Mouse (Mus musculus) embryonic facial prominence, embryonic 10.5 days (tissue): ENCODE results near the gene Aebp1. TPM values are rescaled to one million over a fixed set of nuclear protein-coding genes. Genes with fewer than 3 reads are reported as not detected.
"Not testable (repeated sequence)": the region's sequence is repeated elsewhere in the genome, so short reads cannot be mapped to it uniquely, and the experiment has no call there.

Experiments used
- DNase-seq: peaks from one replicate; pipeline ENCODE4 v3.0.0-alpha.2; 2017; ENCODE audit warnings: low spot score
- H3K27ac ChIP-seq: fragments of 300-500 bp; sonication (generic); replicated peaks from 2 replicates; pipeline ENCODE4 v1.5.1; 2016; ENCODE audit warnings: mild to moderate bottlenecking
- H3K27me3 ChIP-seq: fragments of 300-500 bp; sonication (generic); replicated peaks from 2 replicates; pipeline ENCODE4 v1.6.1; 2016; ENCODE audit warnings: low read depth, mild to moderate bottlenecking; ENCODE audit not compliant: poor library complexity, severe bottlenecking
- H3K36me3 ChIP-seq: fragments of 300-500 bp; sonication (generic); replicated peaks from 2 replicates; pipeline ENCODE4 v1.6.1; 2016; ENCODE audit warnings: mild to moderate bottlenecking, moderate library complexity
- H3K4me1 ChIP-seq: fragments of 300-500 bp; sonication (generic); 2 replicates; pipeline ENCODE4 v1.6.1; 2016
- H3K4me3 ChIP-seq: fragments of 300-500 bp; sonication (generic); 2 replicates; pipeline ENCODE4 v1.5.1; 2016; ENCODE audit warnings: mild to moderate bottlenecking, moderate library complexity
- H3K9me3 ChIP-seq: fragments of 300-500 bp; sonication (generic); 2 replicates; pipeline ENCODE4 v1.6.1; 2016; ENCODE audit warnings: mild to moderate bottlenecking
- WGBS: fragments of 180-500 bp; shearing (Covaris S2); methylation state at CpG from one replicate; pipeline ENCODE4 v1.1.7; 2016; 5-methylcytosine and 5-hydroxymethylcytosine counted together
- polyA plus RNA-seq: library from polyadenylated mRNA; unstranded; fragments of >200 nt; fragmentation: Nextera tagmentation; extraction: Ambion mirVana; gene quantifications from 2 replicates; pipeline ENCODE4 v1.2.1, GENCODE M21; 2016

Gene Aebp1
- polyA plus RNA-seq, 1 experiment from 2014 or later = 9.0 TPM

DNA sequence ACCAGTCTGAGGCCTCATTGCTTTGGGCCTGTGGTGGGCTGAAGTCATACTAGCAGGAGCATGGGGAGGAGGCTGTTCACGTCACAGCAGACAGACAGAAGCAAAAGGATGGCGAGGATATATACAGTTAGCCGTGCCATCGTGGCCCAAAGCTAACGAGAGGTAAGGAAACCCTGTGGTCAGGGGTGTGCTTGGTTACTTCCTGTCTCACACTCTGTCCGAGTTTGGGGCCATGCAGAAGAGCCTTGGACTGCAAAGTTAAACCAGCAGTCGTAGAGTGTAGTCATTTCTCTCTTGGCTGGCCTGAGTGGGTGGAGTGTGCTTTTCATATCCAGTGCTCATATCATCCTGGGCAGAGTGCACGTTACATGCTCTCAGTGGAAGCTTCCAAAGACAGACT, 20.8 kb downstream of the Aebp1 start:
- peaks cover 30% of the 10 kb centered on the region for H3K4me1 ChIP-seq
- WGBS = 84% methylated on average over 8 of the region's 8 CpGs

GRCm38 (mm10) chr11:5886187-5886586, 24.4 kb downstream of the Aebp1 start:
- Histone ChIP-seq H3K27ac (peak overlapping the region; percentile 44; the same call in 1 of the 2 replicates), H3K36me3 (no peaks in the 10 kb centered on the region)

More for the DNA sequence above, 20.8 kb downstream of the Aebp1 start:
- no peaks in the 10 kb centered on the region for H3K27me3 ChIP-seq
- H3K36me3 ChIP-seq = no peaks in the 10 kb centered on the region
- DNase-seq = no peak
- no peaks in the 10 kb centered on the region for H3K9me3 ChIP-seq
- H3K27ac ChIP-seq = no peak overlapping the region
- H3K4me3 ChIP-seq = no peak overlapping the region

GRCm38 (mm10) chr11:5887250-5887649, 25.5 kb downstream of the Aebp1 start:
- Histone ChIP-seq H3K9me3 (no peaks in the 10 kb centered on the region), H3K4me3 (no peak overlapping the region), H3K36me3 (no peaks in the 10 kb centered on the region), H3K27me3 (no peaks in the 10 kb centered on the region), H3K4me1 (peaks cover 55% of the 10 kb centered on the region), H3K27ac (peak overlapping the region; percentile 79)
- 38% methylated on average over 5 of the region's 5 CpGs for WGBS
- DNase-seq = peak; percentile 25

More at GRCm38 (mm10) chr11:5886187-5886586, 24.4 kb downstream of the Aebp1 start:
- Histone ChIP-seq H3K4me3 (no peak overlapping the region), H3K9me3 (no peaks in the 10 kb centered on the region), H3K4me1 (peaks cover 44% of the 10 kb centered on the region), H3K27me3 (no peaks in the 10 kb centered on the region)
- DNase-seq = peak; percentile 73
- WGBS = 19% methylated on average over 9 of the region's 9 CpGs

DNA sequence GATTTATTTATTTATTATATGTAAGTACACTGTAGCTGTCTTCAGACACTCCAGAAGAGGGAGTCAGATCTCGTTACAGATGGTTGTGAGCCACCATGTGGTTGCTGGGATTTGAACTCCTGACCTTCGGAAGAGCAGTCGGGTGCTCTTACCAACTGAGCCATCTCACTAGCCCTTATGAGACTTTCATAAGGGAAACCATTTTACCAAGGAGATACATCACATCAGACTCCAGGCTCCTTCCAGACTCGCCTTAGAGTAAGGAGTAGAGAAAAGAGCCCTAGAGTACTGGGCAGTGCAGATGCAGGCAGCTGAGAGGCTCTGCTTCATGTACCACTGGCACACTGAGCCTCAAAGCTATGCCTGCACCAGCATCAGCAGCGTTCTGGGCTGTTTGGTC, 26.8 kb downstream of the Aebp1 start:
- WGBS = 65% methylated on average over 5 of the region's 5 CpGs
- not testable (repeated sequence) for H3K36me3 ChIP-seq, H3K4me3 ChIP-seq, H3K9me3 ChIP-seq, H3K27me3 ChIP-seq, H3K27ac ChIP-seq
- H3K4me1 ChIP-seq = peaks cover 67% of the 10 kb centered on the region
- DNase-seq = peak; percentile 26

DNA sequence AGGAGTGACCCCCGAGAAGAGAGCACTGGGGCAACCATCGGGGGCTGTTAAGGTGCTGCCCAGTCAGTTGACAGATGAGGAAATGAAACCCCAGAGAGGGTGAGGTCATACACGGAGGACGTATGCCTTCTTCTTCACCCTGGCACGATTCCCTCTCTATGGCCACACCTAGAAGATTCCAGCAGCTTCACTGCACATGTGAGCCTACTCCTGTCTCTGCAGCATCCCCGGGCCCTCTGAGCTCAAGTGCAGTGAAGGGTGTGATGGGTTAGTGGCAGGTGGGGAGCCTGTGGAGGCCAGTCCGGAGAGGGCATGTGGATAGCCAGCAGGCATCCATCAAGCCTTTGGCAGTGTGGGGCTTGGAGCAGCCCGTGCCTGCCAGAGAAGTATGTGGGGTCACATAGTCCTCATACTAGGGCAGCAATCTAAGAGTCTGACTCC, 30.4 kb downstream of the Aebp1 start:
- H3K4me1 ChIP-seq = peaks cover 66% of the 10 kb centered on the region
- H3K27ac ChIP-seq = peak overlapping the region; percentile 72
- 53% methylated on average over 8 of the region's 8 CpGs for WGBS

DNA sequence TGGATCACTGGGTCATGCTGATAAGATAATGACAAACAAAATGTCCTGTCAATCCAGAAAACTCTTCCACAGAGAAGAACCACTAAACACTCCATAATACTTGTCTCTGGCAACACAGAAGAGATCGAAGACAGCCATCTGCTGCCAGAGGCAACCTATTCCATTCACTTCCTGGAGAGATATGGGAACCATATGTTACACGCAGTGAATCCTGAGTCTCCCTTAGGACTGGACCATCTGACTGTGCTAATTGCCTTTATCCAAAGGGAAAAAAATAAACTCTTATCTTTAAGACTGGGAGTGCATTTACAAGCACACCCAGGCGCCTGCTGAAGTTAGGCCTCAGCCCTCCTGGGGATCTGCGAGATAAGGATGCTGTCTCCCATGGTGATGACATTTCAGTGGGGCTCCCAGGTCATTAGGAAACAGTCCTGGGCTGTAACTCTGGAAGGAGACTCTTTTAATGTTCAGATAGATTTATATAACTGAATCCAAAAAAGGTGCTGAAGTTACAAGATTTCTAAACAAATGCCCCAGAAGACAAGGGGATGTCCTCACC, 31.1 kb downstream of the Aebp1 start:
- DNase-seq = no peak
- Histone ChIP-seq H3K27ac (peak overlapping the region; percentile 72), H3K9me3 (no peaks in the 10 kb centered on the region), H3K36me3 (no peaks in the 10 kb centered on the region), H3K4me3 (no peak overlapping the region), H3K4me1 (peaks cover 66% of the 10 kb centered on the region), H3K27me3 (peaks cover 29% of the 10 kb centered on the region)
- 38% methylated on average over 4 of the region's 4 CpGs for WGBS

More for the DNA sequence above, 30.4 kb downstream of the Aebp1 start:
- 0 out of 2 replicates have a peak overlapping the region, but pooled peaks have one; percentile 15 for H3K4me3 ChIP-seq
- no peaks in the 10 kb centered on the region for H3K9me3 ChIP-seq
- DNase-seq = peak; percentile 48
- H3K27me3 ChIP-seq = peaks cover 21% of the 10 kb centered on the region
- no peaks in the 10 kb centered on the region for H3K36me3 ChIP-seq

- 65% methylated on average over 6 of the region's 6 CpGs for WGBS
- DNase-seq = no peak
- Histone ChIP-seq H3K27me3 (peaks cover 38% of the 10 kb centered on the region), H3K4me1 (peaks cover 66% of the 10 kb centered on the region), H3K36me3 (no peaks in the 10 kb centered on the region), H3K27ac (peak overlapping the region; percentile 24; the same call in 1 of the 2 replicates), H3K4me3 (no peak overlapping the region), H3K9me3 (no peaks in the 10 kb centered on the region)
These were observed 32.1 kb downstream of the Aebp1 start for GRCm38 (mm10) chr11:5893807-5894206.

DNA sequence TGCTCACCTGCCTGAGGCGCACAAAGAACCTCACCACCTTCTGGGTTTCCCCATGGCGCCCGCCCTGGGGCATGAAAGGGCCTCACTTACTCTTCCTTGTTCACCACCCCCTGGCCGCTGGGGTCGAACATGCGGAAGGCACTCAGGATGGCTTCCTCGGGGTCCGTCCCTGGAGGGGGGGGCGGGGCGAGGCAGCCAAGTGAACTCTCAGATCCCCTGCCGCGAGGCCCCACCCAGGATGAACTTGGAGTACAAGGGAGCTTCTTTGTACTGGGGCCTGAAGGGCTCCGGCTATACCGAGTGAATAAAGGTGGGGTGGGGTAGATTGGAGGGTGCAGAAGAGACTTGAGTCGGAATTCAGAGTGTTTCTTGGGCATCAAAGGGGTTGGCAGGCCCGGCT, 35.5 kb downstream of the Aebp1 start:
- peaks cover 53% of the 10 kb centered on the region for H3K4me1 ChIP-seq
- peak overlapping the region; percentile 39 for H3K4me3 ChIP-seq
- peak; percentile 38 for DNase-seq
- H3K27ac ChIP-seq = peak overlapping the region; percentile 79
- no peaks in the 10 kb centered on the region for H3K36me3 ChIP-seq
- 11% methylated on average over 16 of the region's 16 CpGs for WGBS
- H3K9me3 ChIP-seq = no peaks in the 10 kb centered on the region
- peaks cover 70% of the 10 kb centered on the region for H3K27me3 ChIP-seq

GRCm38 (mm10) chr11:5897839-5898238, 36.1 kb downstream of the Aebp1 start:
- H3K9me3 ChIP-seq = no peaks in the 10 kb centered on the region
- 6% methylated on average over 10 of the region's 10 CpGs for WGBS
- peaks cover 53% of the 10 kb centered on the region for H3K4me1 ChIP-seq
- no peaks in the 10 kb centered on the region for H3K36me3 ChIP-seq
- peak; percentile 47 for DNase-seq
- H3K27ac ChIP-seq = peak overlapping the region; percentile 79
- peaks cover 76% of the 10 kb centered on the region for H3K27me3 ChIP-seq
- peak overlapping the region; percentile 39 for H3K4me3 ChIP-seq

- Histone ChIP-seq H3K9me3 (no peaks in the 10 kb centered on the region), H3K36me3 (no peaks in the 10 kb centered on the region), H3K27ac (peak within 1 kb of the TSS; percentile 79), H3K27me3 (peaks cover 83% of the 10 kb centered on the region), H3K4me3 (peak within 1 kb of the TSS; percentile 39), H3K4me1 (peaks cover 51% of the 10 kb centered on the region)
- DNase-seq = no peak
- WGBS = 62% methylated on average over 5 of the region's 5 CpGs
These were observed 36.8 kb downstream of the Aebp1 start, which contains the start of gene Myl7 for GRCm38 (mm10) chr11:5898531-5898930. Gene Myl7, minus strand, starts transcription at chr11:5898782.

- peaks cover 43% of the 10 kb centered on the region for H3K4me1 ChIP-seq
- WGBS = 90% methylated on average over 10 of the region's 10 CpGs
- no peaks in the 10 kb centered on the region for H3K9me3 ChIP-seq
- peaks cover 83% of the 10 kb centered on the region for H3K27me3 ChIP-seq
- H3K4me3 ChIP-seq = no peak overlapping the region
- H3K36me3 ChIP-seq = no peaks in the 10 kb centered on the region
- DNase-seq = no peak
- H3K27ac ChIP-seq = no peak overlapping the region
These were observed 37.5 kb downstream of the Aebp1 start for GRCm38 (mm10) chr11:5899286-5899685.

DNA sequence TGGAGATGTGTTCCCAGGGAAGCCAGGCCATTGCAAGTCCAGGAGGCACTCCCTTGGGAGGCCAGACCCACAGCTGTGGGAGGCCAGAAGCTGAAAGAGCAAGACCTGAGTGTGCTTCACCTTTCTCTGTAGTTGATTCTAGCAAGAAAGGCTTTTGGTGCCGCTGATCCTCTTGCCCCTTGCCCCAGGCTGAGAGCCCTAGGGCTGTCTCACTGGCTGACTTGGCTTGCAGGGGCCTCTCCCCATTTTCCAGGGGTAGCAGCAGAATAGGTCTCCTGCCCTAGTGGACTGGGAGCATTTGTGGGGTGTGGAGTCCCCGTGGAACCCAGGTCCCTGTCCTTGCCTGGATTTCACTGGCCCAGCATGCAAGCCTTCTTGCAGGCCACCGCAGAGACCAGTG, 39.6 kb downstream of the Aebp1 start:
- H3K36me3 ChIP-seq = no peaks in the 10 kb centered on the region
- H3K27ac ChIP-seq = peak overlapping the region; percentile 82
- no peaks in the 10 kb centered on the region for H3K9me3 ChIP-seq
- WGBS = 22% methylated on average over 3 of the region's 3 CpGs
- H3K27me3 ChIP-seq = peaks cover 70% of the 10 kb centered on the region
- no peak for DNase-seq
- peaks cover 42% of the 10 kb centered on the region for H3K4me1 ChIP-seq
- peak overlapping the region; percentile 59 for H3K4me3 ChIP-seq

DNA sequence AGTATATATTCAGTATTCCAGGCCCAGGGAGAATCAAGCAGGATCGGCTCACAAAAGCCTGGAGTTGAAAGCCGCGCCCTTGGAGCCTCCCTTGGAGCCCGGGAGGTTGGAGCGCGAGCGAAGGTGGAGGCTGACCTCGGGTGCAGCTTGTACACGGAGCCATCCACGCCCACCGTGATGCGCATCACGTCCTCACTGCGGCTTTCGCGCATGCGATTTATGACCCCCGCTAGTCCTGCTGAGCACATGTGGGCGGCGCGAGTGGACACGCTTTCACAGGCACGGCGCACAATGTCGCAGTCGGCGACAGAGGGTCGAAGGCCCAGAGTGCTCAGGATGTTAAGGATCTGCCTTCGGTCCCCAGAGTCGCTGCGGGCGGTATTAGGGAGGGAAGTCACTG, 40.2 kb downstream of the Aebp1 start:
- H3K27me3 ChIP-seq = peaks cover 64% of the 10 kb centered on the region
- peak overlapping the region; percentile 59 for H3K4me3 ChIP-seq
- H3K36me3 ChIP-seq = no peaks in the 10 kb centered on the region
- peak; percentile 83 for DNase-seq
- peaks cover 39% of the 10 kb centered on the region for H3K4me1 ChIP-seq
- WGBS = 1% methylated on average over 32 of the region's 32 CpGs
- H3K9me3 ChIP-seq = no peaks in the 10 kb centered on the region
- H3K27ac ChIP-seq = peak overlapping the region; percentile 82
